Mouse (Mus musculus) liver, embryonic 12.5 days (tissue): ENCODE data around the gene Cdkn3. TPM values are rescaled to one million over a fixed set of nuclear protein-coding genes. Genes with fewer than 3 reads are reported as not detected.

Experiments used
- ATAC-seq: fragments of 200-750 bp; cut with Nextera tagmentation; 2 replicates; pipeline ENCODE4 v1.8.0; 2017; ENCODE audit warnings: moderate number of reproducible peaks, mild to moderate bottlenecking, moderate library complexity
- H3K27ac ChIP-seq: fragments of 300-500 bp; sonication (generic); 2 replicates; pipeline ENCODE4 v1.5.1; 2016; ENCODE audit warnings: mild to moderate bottlenecking
- H3K27me3 ChIP-seq: fragments of 300-500 bp; sonication (generic); replicated peaks from 2 replicates; pipeline ENCODE4 v1.6.1; 2016; ENCODE audit warnings: mild to moderate bottlenecking, moderate library complexity
- H3K36me3 ChIP-seq: fragments of 300-500 bp; sonication (generic); 2 replicates; pipeline ENCODE4 v1.6.1; 2016; ENCODE audit warnings: mild to moderate bottlenecking, moderate library complexity
- H3K4me1 ChIP-seq: fragments of 300-500 bp; sonication (generic); 2 replicates; pipeline ENCODE4 v1.6.1; 2016
- H3K4me2 ChIP-seq: fragments of 300-500 bp; sonication (generic); 2 replicates; pipeline ENCODE4 v1.6.1; 2016; ENCODE audit warnings: mild to moderate bottlenecking, moderate library complexity
- H3K4me3 ChIP-seq: fragments of 300-500 bp; sonication (generic); 2 replicates; pipeline ENCODE4 v1.5.1; 2016; ENCODE audit warnings: mild to moderate bottlenecking, moderate library complexity
- H3K9ac ChIP-seq: fragments of 300-500 bp; sonication (generic); 2 replicates; pipeline ENCODE4 v1.6.1; 2016; ENCODE audit warnings: mild to moderate bottlenecking, moderate library complexity
- H3K9me3 ChIP-seq: fragments of 300-500 bp; sonication (generic); replicated peaks from 2 replicates; pipeline ENCODE4 v1.6.1; 2016; ENCODE audit warnings: mild to moderate bottlenecking, moderate library complexity
- WGBS: fragments of 180-500 bp; shearing (Covaris S2); methylation state at CpG from one replicate; pipeline ENCODE4 v1.1.7; 2016; ENCODE audit not compliant: insufficient replicate concordance; 5-methylcytosine and 5-hydroxymethylcytosine counted together
- polyA plus RNA-seq: library from polyadenylated mRNA; unstranded; fragments of >200 nt; fragmentation: Nextera tagmentation; extraction: Ambion mirVana; gene quantifications from 2 replicates; pipeline ENCODE4 v1.2.1, GENCODE M21; 2016

Gene Cdkn3
- polyA plus RNA-seq, 1 experiment from 2014 or later = 99.0 TPM

DNA sequence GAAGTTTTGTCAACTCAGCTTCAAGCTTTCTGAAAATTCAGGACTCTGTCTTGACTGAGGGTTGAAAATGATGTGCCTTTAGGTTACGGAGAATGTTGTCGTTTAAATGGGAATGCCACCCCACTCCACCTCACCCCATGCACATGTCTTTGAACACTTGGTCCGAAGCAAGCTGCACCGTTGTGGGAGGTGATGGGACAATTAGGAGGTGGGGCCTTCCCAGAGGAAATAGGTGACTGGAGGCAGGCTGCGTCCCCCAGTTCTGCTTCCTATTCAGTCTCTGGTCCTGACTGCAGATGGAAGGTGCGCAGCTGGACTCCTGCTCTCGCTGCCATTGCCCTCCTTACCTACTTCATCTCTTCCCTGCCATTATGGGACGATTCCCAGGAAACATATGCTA is 4.5 kb upstream of the Cdkn3 start:
- no peak for ATAC-seq
- H3K4me2 ChIP-seq = no peak overlapping the region
- peaks cover 7% of the 10 kb centered on the region; the same call in 1 of the 2 replicates for H3K4me1 ChIP-seq
- no peaks in the 10 kb centered on the region for H3K36me3 ChIP-seq
- H3K27me3 ChIP-seq = no peaks in the 10 kb centered on the region
- H3K9me3 ChIP-seq = no peaks in the 10 kb centered on the region
- WGBS = 80% methylated on average over 8 of the region's 8 CpGs
- no peak overlapping the region for H3K27ac ChIP-seq
- H3K4me3 ChIP-seq = no peak overlapping the region
- H3K9ac ChIP-seq = no peak overlapping the region

DNA sequence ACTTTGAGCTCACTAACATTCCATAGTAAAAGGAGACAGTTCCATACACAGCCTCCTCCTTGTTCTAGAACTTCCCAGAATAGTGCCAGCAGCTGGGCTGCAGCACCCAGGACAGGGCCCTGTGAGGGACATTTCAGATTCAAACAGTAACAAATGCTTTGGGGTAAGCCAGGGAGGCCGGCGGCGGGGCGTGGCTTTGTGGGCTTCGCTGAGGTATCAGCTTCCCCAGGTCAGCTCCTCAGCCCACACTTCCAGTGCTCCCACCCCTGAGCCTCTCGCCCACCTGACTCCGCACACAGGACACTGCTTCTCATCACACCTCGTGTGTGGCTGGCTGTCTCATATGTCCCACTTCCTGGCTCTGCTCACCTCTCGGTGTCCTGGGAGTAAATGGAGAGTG is 2.6 kb upstream of the Cdkn3 start:
- Histone ChIP-seq H3K4me1 (peaks cover 19% of the 10 kb centered on the region), H3K4me2 (no peak overlapping the region), H3K9ac (no peak overlapping the region), H3K9me3 (no peaks in the 10 kb centered on the region), H3K27me3 (no peaks in the 10 kb centered on the region), H3K27ac (no peak overlapping the region), H3K4me3 (no peak overlapping the region), H3K36me3 (peaks cover 1% of the 10 kb centered on the region)
- 55% methylated on average over 9 of the region's 9 CpGs for WGBS
- ATAC-seq = no peak

DNA sequence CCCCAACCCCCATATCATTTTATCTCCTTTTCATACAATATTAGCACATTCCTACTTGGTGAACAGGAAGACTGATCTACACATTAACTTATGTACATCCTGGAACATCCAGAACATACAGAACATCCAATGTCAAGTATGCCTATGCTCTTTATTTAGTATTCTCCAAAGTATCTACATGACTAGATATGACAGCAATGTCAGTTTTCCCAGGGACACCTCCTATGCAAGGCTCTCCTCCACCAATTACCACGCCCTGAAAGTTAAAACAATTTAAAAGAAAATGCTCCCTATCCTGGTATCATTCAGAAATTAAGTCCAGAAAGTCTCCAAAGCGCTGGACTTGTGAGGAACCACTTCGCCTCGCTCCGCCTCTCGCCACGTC is 379 bp upstream of the Cdkn3 start:
- peak overlapping the region; percentile 86 for H3K4me3 ChIP-seq
- ATAC-seq = no peak
- H3K27ac ChIP-seq = peak overlapping the region; percentile 39; the same call in 1 of the 2 replicates
- peak overlapping the region; percentile 82 for H3K4me2 ChIP-seq
- no peaks in the 10 kb centered on the region for H3K9me3 ChIP-seq
- H3K27me3 ChIP-seq = no peaks in the 10 kb centered on the region
- H3K9ac ChIP-seq = 0 out of 2 replicates have a peak overlapping the region, but pooled peaks have one; percentile 40
- under 1% methylated on average over 7 of the region's 7 CpGs for WGBS
- peaks cover 19% of the 10 kb centered on the region for H3K4me1 ChIP-seq
- peaks cover 22% of the 10 kb centered on the region for H3K36me3 ChIP-seq

DNA sequence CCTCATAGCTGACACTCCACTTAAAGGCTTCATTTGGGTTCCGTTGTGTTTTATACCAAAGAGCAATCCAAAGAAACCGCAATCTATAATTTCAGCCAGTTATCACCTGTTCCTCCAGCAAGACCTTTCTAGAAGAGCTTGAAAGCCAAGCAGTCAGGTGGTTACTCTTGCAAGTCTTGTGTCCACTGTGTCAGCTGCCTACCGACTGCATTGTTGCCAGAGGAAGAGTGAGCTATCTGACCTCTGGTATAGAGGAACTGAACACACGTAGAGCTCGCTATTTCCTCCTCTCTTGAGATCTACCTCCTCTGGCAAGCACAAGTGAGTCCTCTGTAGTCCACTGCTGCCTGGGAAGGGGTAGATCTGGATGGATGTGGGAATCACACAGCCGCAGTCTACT is 845 bp downstream of the Cdkn3 start:
- no peak for ATAC-seq
- WGBS = 28% methylated on average over 6 of the region's 6 CpGs
- H3K9me3 ChIP-seq = no peaks in the 10 kb centered on the region
- no peaks in the 10 kb centered on the region for H3K27me3 ChIP-seq
- peaks cover 29% of the 10 kb centered on the region for H3K36me3 ChIP-seq
- H3K4me3 ChIP-seq = peak overlapping the region; percentile 86
- peak overlapping the region; percentile 82 for H3K4me2 ChIP-seq
- H3K4me1 ChIP-seq = peaks cover 19% of the 10 kb centered on the region
- peak overlapping the region; percentile 96 for H3K9ac ChIP-seq
- H3K27ac ChIP-seq = peak overlapping the region; percentile 85

DNA sequence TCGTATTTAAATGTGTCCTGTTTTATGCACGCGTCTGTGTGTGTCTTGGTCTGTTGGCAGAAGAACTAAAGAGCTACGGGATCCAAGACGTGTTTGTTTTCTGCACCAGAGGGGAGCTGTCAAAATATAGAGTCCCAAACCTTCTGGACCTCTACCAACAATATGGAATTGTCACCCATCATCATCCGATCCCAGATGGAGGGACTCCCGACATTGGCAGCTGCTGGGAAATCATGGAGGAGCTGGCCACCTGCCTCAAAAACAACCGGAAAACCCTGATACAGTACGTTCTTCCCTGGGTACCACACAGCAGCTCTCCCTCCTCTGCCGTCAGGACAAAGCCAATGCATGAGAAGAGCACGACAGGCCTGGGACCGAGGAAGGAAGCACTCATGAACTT is 6.8 kb downstream of the Cdkn3 start:
- H3K4me3 ChIP-seq = no peak overlapping the region
- H3K4me1 ChIP-seq = peaks cover under 1% of the 10 kb centered on the region
- H3K9me3 ChIP-seq = no peaks in the 10 kb centered on the region
- no peaks in the 10 kb centered on the region for H3K27me3 ChIP-seq
- 81% methylated on average over 12 of the region's 12 CpGs for WGBS
- no peak overlapping the region for H3K27ac ChIP-seq
- no peak overlapping the region for H3K4me2 ChIP-seq
- H3K9ac ChIP-seq = no peak overlapping the region
- H3K36me3 ChIP-seq = peaks cover 87% of the 10 kb centered on the region
- no peak for ATAC-seq

DNA sequence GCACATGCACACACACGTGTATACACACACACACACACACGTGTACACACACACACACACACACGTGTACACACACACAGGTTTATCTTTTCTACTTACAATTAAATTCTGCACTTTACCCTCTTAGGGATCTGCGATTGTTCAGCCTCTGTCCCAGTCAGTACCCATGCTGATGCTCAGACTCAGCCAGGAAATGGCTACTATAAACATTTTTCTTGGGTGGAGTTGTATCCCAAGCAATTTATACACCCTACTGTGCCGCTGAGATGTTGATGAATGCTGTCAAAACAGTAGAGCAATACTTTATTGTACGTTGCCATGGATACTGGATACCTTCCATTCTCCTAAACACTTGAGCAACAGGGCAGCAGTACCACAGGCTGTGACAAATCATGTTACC is 9.7 kb downstream of the Cdkn3 start:
- Histone ChIP-seq H3K36me3 (peaks cover 94% of the 10 kb centered on the region), H3K9me3 (no peaks in the 10 kb centered on the region), H3K27ac (no peak overlapping the region), H3K27me3 (no peaks in the 10 kb centered on the region), H3K9ac (no peak overlapping the region), H3K4me2 (no peak overlapping the region), H3K4me1 (no peaks in the 10 kb centered on the region), H3K4me3 (no peak overlapping the region)
- 89% methylated on average over 6 of the region's 6 CpGs for WGBS
- no peak for ATAC-seq

DNA sequence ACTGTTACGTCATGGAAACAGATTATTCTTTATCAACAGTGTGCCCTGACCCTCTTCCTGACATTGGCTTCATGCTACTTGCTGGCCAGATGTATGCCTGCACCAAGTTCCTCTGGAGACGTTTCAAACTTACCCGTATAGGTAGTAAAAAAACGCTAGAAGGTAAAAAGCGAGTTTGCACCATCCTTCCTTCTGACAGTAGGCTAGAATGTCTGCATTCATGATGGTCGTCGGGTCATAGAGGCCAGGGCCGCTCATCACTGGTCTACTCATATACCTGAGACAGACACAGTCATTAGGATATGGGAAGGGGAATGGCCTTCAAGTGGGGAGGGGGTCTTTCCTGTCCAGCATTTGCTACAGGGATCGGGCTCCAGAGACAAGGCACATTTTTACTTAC is 18.4 kb downstream of the Cdkn3 start:
- H3K4me3 ChIP-seq = no peak overlapping the region
- H3K9me3 ChIP-seq = peaks cover 7% of the 10 kb centered on the region
- ATAC-seq = no peak
- 92% methylated on average over 9 of the region's 9 CpGs for WGBS
- no peak overlapping the region for H3K9ac ChIP-seq
- peaks cover 99% of the 10 kb centered on the region for H3K36me3 ChIP-seq
- H3K4me1 ChIP-seq = no peaks in the 10 kb centered on the region
- H3K4me2 ChIP-seq = no peak overlapping the region
- H3K27me3 ChIP-seq = no peaks in the 10 kb centered on the region
- no peak overlapping the region for H3K27ac ChIP-seq

DNA sequence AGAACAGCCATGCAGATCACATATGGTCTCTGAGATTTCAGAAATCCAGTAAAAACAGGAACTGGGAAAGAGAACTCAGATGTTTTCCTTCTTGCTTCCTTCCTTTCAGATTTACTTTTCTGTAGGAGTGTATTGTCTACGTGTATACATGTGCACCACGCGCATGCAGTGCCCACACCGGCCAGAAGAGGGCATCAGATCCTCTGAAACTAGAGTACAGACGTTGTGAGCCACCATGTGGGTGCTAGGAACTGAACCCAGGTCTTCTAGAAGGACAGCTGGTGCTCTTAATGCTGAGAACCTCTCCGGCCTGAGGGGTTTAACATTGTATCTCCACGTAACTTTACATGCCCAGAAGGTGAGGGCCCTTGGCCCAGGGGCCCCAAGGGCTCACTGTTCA is 18.9 kb downstream of the Cdkn3 start:
- no peaks in the 10 kb centered on the region for H3K27me3 ChIP-seq
- no peak overlapping the region for H3K4me3 ChIP-seq
- peaks cover under 1% of the 10 kb centered on the region; the same call in 1 of the 2 replicates for H3K4me1 ChIP-seq
- no peak overlapping the region for H3K4me2 ChIP-seq
- 89% methylated on average over 7 of the region's 7 CpGs for WGBS
- H3K36me3 ChIP-seq = peaks cover 99% of the 10 kb centered on the region
- no peak overlapping the region for H3K27ac ChIP-seq
- H3K9ac ChIP-seq = no peak overlapping the region
- ATAC-seq = no peak
- peaks cover 7% of the 10 kb centered on the region for H3K9me3 ChIP-seq

DNA sequence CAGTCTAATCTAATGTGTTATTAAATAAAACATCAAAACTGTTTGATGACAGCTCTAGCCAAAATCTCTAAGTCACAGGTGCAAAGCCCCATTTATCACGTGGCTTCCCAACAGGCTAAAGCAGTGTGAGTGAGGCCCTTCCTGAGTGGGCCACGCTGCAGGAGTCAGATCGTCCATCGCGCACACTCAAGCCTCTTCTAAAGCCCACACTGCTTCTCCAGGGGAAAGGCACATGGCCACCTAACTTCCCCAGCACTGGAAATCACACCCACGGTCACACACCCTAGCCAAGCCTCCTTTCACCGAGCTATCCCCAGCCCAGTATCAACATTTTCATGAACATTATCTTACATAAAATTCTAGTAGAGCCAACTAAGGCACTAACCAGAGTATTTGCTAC is 20.7 kb downstream of the Cdkn3 start:
- H3K9ac ChIP-seq = no peak overlapping the region
- no peaks in the 10 kb centered on the region for H3K27me3 ChIP-seq
- no peak overlapping the region for H3K4me2 ChIP-seq
- no peak overlapping the region for H3K27ac ChIP-seq
- peaks cover 14% of the 10 kb centered on the region for H3K4me1 ChIP-seq
- 92% methylated on average over 7 of the region's 7 CpGs for WGBS
- ATAC-seq = no peak
- H3K4me3 ChIP-seq = no peak overlapping the region
- H3K9me3 ChIP-seq = peaks cover 7% of the 10 kb centered on the region
- peaks cover 91% of the 10 kb centered on the region for H3K36me3 ChIP-seq

DNA sequence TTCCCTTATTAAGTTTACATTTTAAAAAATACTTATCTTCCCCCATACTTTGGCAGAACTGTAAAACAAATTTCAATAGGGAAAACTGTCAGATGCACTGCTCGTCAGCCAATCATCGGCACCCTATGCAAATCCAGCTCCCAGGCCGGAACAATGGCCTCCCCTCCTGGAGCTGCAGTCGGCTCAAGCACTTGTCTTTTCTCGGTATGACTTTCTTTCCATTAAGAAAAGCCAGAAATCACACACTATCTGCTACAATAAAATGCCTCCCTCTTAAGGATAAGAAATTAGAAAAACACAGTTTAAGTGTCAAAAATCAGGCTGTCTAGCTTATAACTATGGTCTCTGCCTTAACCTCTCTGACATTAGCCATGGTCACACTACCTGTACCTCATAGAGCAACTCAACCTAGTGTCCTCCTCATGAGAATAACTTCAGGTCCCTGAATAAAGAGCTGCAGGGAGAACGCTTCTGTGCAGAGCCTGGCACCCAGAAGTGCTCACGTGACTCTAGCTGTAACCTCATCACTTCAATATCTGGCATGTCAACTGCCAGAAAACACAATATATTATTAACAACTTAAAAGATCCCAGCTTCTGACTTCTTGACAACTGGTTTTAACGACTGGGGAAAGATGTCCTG is 22.0 kb downstream of the Cdkn3 start:
- H3K27ac ChIP-seq = no peak overlapping the region
- no peak overlapping the region for H3K4me3 ChIP-seq
- H3K27me3 ChIP-seq = no peaks in the 10 kb centered on the region
- ATAC-seq = no peak
- 85% methylated on average over 8 of the region's 8 CpGs for WGBS
- H3K9me3 ChIP-seq = peaks cover 7% of the 10 kb centered on the region
- H3K36me3 ChIP-seq = peaks cover 80% of the 10 kb centered on the region
- no peak overlapping the region for H3K4me2 ChIP-seq
- no peak overlapping the region for H3K9ac ChIP-seq
- peaks cover 25% of the 10 kb centered on the region for H3K4me1 ChIP-seq

DNA sequence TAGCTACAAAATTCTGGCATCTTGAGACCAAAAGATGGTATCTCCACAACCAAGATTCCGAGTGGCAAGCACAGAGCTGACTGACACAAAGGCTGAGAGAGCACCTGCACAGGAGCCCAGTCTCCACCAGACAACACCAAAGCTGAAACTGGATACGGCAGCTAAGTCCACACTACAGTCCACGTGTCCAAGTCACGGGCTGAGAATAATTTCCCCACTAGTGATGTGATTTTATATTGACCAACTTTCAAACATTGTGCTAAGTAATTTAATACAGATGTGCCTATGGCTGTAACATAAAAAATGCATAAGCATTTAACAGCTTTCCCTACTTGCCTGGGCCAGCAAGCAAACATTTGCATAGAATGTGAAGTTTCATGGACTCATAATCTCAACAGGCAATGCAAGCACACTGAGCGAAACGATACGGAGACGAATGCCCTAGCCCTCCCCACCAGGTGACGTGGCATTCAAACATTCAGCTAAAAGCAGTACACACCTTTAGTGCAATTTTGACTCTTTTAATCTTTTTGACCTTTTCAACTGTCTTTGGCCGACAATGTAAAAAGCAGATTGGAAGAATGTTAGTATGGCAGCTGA is 23.1 kb downstream of the Cdkn3 start:
- Histone ChIP-seq H3K4me3 (no peak overlapping the region), H3K27me3 (no peaks in the 10 kb centered on the region), H3K4me1 (peaks cover 28% of the 10 kb centered on the region), H3K27ac (no peak overlapping the region), H3K9ac (no peak overlapping the region), H3K36me3 (peaks cover 69% of the 10 kb centered on the region), H3K4me2 (no peak overlapping the region), H3K9me3 (peaks cover 7% of the 10 kb centered on the region)
- no peak for ATAC-seq
- WGBS = 90% methylated on average over 10 of the region's 10 CpGs

DNA sequence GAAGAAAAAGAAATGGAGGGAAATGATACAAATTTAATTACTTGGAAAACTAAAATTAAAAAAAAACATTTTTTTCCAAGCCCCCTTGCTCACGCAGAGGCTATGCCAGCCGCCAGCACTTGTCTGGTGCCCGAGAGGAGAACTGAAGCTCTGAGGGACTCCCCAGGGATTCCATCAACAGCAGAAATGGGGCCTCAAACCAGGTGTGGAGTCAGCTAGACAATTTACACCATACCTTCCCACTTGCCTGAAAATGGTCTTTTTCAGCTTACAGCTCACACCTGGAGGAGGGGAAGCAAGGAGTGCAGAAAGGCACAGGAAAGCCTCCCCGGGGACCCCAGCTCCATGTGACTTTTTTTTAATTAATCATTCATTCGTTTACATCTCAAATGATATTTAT is 24.9 kb downstream of the Cdkn3 start:
- H3K4me2 ChIP-seq = no peak overlapping the region

DNA sequence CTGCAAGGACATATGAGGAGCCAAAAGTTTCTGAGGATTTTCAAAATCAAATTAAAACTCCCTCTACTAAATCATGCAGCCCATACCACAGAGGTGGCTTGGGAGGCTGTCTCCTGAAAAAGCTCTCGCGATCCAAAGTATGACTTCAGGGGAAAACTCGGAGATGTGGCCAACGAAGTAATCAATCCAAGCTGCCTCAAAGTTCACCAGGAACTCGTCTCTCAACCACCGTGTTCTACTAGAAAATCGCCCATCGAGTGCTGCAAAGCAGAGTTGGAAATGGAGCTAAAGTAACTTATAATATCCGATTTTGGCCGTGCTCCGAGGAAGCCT is 27.1 kb downstream of the Cdkn3 start:
- no peaks in the 10 kb centered on the region for H3K9me3 ChIP-seq
- 2% methylated on average over 11 of the region's 11 CpGs for WGBS
- ATAC-seq = no peak
- peaks cover 29% of the 10 kb centered on the region for H3K36me3 ChIP-seq
- no peaks in the 10 kb centered on the region for H3K27me3 ChIP-seq
- peak overlapping the region; percentile 89 for H3K4me2 ChIP-seq
- H3K27ac ChIP-seq = peak overlapping the region; percentile 95
- H3K4me3 ChIP-seq = peak overlapping the region; percentile 99
- H3K4me1 ChIP-seq = peaks cover 53% of the 10 kb centered on the region
- peak overlapping the region; percentile 99 for H3K9ac ChIP-seq

More for the DNA sequence above, 24.9 kb downstream of the Cdkn3 start:
- no peak for ATAC-seq
- Histone ChIP-seq H3K4me1 (peaks cover 46% of the 10 kb centered on the region), H3K9me3 (no peaks in the 10 kb centered on the region), H3K9ac (no peak overlapping the region), H3K36me3 (peaks cover 50% of the 10 kb centered on the region), H3K27ac (no peak overlapping the region), H3K27me3 (no peaks in the 10 kb centered on the region), H3K4me3 (no peak overlapping the region)
- WGBS = 83% methylated on average over 5 of the region's 5 CpGs
